Mouse (Mus musculus) naive thymus-derived CD4-positive, alpha-beta T cell, adult 2 months (primary cell): ENCODE data around the gene Olfr810.

ENCODE experiments used
- DNase-seq: peaks from one replicate; pipeline ENCODE4 v3.0.0-alpha.2; 2011; ENCODE audit warnings: low read depth

Gene Olfr810

DNA sequence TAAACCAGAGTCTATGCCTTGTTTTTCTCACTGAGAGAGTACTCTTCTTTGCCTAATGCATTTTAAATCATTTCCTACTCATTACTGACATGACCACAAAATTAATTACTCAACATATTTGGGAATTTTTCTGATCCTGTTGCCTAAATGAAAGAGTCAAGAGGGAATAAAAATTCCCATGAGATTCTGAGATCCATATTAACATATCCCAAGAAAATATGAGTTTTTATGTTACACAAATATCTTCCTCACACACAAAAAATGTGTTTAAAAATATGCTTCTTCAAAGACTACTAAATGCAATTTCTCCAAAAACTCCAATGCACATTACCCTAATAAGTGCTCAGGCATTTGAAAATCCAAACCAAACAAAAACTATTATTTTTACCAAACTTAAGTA is at the start of gene Olfr810:
Gene Olfr810 (minus strand): TSS at position 101 of the 400 bp plus-strand sequence.
- DNase-seq: no peak

DNA sequence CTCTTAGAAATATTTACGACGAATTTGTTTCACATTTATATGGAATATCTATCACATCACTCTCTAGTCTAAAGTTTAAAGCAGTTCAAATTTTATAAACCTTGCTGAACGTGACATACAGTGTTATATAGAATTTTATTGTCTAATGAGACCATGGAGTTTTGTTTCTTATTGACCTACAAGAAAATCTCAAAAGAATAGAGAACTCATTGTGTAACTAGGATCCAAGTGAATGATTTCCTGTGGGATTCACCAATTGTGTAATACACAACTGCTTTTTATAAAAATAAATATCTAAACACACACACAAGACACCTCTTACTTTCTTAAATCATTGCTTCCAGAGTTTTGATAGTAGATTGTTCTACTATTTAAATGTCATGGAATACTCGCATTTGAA is 9.6 kb upstream of the Olfr810 start, which contains the start of gene Olfr811:
Gene Olfr811 (minus strand): TSS at position 101 of the 400 bp plus-strand sequence.
- DNase-seq: no peak

DNA sequence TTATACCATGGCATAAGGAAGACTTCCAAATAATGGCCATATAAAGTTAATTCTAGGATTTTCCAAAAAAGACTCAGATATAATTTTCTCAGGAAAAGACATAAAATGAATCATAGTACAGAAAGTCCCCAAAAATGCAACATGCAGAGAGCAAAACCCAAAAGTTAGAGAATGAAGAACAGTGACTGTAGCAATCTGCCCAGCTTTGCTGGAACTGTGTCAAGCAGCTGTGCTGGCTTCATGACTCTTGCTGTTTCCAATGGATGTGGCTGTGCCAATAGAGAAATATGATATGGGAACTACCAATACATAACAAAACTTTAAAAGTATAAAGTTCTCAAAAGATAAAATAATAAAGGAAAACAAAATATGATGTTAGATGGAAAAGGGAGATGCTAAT is 16.6 kb downstream of the Olfr810 start:
- DNase-seq: no peak

DNA sequence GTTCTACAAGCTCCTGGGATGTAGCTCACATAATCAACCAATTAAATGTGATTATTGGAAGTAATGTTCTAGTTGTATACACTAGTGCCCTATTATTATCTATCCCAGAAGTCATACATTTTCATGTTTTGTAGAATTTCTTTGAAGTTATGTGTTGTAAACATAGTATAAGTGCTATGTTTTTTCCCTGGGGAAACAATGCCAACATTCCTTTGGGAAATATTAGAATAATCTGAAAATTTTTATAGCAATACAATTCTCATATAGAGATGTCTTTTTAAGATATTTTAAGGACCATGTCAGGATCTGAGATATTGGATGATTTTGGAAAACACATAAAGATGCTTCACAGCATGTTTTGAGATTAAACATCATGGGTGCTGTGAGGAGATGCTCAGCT is 20.4 kb downstream of the Olfr810 start, which contains the start of gene Olfr809:
Gene Olfr809 (plus strand): TSS at position 301 of the 400 bp plus-strand sequence.
- no peak for DNase-seq

DNA sequence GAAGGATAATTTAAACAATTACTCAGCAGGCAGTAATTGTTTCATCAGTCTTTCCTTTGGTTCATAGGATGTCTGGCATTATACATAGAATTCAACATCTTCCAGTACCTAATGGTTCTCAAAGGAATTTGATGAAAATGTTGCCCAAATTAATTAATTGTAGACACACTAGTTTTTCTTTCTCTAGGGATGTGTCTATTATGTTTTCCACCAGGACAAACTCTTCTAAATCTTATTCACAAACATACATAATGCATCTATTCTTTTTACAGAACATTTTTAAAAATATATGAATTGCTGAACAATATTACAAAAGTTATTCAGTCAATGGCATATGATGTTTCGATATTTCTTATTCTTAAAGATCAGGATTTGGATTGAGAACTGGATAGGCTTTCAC is 29.5 kb downstream of the Olfr810 start, which contains the start of gene Olfr808:
Gene Olfr808 (plus strand): TSS at position 301 of the 400 bp plus-strand sequence.
- no peak for DNase-seq

DNA sequence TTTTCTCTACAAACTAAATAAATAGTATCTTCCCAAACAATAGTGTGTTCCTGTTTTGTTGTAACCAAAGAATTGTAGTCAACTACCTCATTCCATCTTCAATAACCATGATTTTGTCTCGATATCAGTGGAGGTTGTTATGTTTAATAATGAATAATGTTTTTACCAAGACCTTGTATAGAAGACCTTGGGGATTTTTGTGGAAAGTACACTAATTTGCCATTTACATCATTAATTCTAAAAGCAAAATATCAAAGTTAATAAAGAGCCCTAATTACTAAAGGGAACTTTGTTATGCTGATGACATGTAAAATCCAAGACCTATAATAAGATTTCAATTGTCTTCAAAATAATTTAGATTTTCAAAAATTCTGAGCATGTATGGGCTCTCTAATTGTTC is 37.0 kb downstream of the Olfr810 start, which contains the start of gene Olfr807:
Gene Olfr807 (minus strand): TSS at position 101 of the 400 bp plus-strand sequence.
- DNase-seq: no peak

DNA sequence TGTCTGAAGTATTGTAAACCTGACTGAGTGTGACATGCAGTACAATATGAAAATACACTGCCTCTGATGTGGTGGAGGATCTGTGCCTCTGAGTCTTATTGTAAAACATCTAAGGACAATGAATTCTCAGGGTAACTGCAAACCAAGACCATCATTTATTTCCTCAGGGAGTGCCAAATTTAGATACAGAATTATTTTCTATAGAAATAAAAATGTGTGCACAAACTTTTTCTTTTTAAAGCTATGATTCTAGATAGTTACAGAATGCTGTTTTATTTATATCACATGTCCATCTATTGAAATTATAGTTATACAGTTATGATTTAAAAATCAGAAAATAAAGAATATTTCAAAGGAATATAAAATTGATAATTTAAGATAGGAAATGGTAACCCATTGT is 52.9 kb downstream of the Olfr810 start, which contains the start of gene Olfr806:
Gene Olfr806 (minus strand): TSS at position 101 of the 400 bp plus-strand sequence.
- DNase-seq: no peak
